Mouse (Mus musculus): Measurements from ENCODE around the gene Aldh8a1. TPM values are rescaled to one million over a fixed set of nuclear protein-coding genes. Genes with fewer than 3 reads are reported as not detected.

Aldh8a1 gene
- total RNA-seq, 2 experiments from 2014 or later = not detected

DNA sequence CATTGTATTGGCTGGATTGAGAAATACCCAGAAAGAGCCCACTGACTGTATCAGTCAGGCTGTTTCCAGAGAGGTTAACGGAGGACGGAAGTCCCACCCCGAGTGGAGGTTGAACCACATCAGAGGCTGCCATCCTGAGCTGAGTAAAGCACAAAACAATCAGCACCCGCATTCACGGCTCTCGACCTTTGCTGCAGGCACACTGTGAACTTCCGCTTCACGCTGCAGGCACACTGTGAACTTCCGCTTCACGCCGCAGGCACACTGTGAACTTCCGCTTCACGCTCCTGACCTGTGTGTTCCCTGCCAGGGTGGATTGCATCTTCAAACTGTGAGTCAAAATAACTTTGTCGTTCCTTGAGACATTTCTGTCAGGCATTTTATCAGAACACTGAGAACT, 42.1 kb downstream of the Aldh8a1 start:
- peak in 1 of 2 experiments; percentile 10 for DNase-seq

DNA sequence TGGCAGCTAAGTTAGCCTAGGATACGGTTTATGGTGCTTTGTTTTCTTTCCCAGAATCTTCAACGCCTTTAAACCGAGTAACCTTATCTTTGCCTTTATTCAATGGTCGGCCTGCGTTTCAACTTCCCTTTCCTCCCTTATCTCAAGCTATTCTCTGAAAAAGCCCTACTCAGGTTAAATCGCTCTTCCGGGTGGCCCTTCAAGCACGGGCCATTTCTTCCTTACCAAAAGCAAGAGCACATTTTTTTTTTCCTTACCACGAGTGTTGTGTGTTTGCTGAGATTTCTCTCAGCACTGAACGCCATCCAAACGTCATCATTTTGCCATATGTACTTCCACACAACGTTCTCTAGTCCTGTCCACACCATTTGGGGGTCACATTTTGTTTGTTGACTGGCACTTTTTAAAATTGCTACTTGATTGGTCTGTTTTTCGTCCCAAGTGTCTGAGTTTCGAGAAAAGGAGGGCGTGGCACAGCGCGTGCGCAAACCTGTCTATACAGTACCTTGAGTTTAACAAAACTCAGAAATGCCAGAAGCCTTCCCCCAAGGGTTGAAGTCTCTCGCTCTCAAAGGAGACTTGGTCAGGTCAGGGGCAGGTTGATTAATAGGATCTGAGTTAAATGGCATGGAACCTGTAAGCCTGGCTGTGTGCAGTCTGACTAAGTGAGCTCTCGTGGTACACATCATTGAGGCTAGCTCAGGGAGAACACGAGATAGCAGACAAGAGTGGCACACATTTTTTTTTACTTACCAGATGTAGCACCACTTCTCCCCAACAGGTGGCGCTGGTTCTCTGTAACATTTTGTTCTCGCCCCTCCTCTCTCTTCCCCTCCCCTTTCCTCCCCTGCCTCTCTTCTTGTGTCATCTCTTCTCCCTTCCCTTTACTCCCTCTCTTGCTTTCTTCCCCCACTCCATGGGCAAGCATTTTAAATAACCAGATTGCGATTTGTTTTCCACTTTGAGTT, 43.6 kb downstream of the Aldh8a1 start:
- peak; percentile 19 to 44 for DNase-seq

DNA sequence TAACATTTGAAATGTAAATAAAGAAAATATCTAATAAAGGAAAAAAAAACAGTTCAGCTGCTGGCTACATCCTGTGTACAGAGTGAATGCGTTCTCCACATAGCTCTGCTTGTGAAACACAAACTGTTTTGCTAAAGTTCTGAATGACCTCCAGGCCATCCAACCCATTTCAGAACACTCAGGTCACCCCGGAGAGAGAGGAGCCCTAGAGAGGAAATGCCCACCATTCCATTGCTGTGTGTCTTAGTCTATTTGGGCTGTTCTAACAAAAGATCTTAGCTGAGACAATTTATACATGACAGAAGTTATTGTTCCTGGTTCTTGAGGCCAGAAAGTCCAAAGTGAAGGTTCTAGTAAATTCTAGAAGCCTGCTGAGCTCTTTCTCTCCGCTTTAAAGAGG, 49.4 kb downstream of the Aldh8a1 start:
- no peak for DNase-seq

DNA sequence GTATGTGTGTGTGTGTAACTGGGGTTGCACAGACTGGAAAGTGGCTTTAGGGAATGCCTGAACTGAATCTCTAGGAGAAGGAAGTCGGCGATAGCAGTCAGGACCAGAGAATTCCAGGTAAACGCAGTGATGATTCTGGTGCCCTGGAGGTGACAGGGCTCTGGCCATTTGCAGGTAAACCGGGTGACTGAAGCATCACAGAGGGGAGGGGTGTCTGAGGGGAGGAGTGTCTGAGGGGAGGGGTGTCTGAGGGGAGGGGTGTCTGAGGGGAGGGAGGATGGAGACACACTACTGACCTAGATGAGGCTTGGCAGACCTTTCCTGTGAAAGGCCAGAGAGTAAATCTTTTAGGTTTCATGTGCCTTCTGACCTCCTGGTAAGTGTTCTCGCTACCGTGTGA, 50.9 kb downstream of the Aldh8a1 start:
- no peak for DNase-seq

DNA sequence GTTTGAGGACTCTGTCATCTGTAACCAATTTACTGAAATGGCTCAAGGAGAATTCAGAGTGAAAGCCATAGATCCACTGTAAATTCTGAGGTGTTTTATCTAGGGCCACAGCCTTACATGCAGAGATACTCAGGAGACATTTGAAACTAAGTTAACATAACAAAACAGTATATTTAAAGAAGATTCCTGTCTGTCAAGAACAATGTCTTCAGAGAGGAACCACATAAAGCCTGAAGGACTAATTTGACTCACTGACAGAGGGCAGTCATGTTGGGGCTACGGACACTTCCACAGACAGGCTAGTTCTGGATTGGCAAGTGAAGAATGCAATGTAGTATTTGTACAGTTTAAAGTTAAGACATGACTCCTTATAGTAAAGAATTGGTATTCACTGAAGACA, 62.2 kb downstream of the Aldh8a1 start:
- no peak for DNase-seq

DNA sequence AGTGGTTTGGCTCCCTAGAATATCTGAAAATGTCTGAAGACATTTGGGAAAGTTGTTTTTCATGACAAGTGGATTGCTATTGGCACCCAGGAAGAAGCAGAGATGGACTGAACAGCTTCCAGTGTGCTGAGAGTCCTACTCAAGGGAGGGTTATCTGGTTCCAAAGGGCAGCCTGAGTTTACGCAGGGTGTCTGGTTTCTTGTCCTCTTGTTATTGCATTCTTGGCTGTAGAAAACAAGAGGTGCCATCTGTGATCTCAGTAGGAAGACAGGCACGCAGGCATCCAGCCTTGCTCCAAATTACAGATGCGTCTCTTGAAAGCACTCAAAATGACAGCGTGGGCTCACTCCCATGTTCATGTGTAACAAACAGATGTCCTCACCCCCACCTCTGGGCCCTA, 63.9 kb downstream of the Aldh8a1 start:
- DNase-seq = no peak

DNA sequence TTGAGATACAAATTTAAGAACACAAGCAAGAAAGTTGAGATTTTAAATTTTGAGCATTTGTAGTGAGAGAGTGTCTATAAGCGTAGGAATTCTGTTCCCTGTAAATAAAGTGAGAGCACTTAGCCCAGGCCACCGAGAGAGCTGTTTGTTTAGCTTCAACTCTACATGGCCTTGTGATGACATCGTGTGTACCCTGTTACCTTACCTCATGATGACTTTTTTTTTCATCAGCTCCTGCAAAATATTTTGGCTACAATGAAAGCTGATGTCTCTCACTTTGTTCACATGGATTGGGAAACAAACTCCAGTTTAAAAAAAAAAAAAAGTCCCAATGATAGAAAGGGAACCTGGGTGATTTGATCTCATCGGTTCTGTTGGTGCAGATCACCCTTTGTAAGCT, 64.6 kb downstream of the Aldh8a1 start:
- DNase-seq = no peak

DNA sequence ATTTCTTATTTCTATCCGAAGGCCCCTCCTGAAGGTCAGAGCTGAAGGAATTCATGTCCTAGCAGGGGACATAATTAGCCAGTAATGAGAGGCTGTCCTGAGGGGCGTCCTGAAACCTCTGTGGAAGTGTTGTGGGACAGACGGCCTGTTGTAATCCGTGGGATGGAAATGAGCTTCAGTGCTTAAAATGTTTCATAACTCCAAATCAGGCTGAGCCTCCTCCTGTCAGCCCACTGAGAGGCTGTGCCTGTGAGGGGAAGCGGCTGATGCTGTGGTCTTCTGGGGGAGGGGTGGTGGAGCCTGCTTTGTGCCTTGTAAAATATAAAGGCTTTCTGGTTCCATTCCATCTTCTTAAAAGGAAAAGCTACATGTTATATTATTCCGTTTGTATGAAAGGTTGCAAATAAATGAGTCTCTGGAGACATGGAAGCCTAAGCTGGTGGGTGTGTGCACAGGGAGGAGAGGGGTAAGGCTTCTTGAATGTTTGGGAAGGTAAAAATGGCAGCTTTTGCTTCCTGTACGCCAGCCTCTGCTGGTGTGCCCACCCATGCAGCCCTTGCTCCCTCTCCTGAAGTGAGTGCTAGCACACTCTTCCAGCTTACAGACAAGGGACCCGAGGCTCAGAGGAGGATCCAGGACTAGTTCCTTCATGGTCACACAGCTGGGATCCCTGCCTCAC, 66.7 kb downstream of the Aldh8a1 start:
- DNase-seq = no peak

DNA sequence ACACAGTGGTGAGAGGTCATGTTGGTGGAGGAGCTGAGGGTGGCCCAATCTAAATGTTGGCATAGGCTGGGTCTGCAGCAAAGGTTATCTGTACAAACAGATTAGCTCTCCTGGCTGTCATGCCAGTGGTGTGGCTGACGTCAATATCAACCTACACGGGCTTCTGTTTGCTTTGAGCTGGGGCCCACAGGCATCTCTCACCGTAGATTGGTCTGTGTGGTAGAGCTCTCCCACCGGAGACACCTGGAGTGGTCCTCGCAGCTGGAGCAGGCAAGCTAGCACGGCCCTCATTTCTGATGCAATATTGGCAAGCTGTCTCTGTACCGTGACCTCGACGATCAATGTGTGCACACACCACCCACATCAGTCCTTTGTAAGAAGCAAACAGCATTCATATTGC, 67.3 kb downstream of the Aldh8a1 start:
- DNase-seq = no peak

Other genes starting within 250 kb of the Aldh8a1 start
- under 1 TPM; 0.07 to 0.21 TPM for gene Myb, start 216.3 kb upstream of the Aldh8a1 start, total RNA-seq (2021)
- 10 to 100 TPM; 74.2 to 74.6 TPM for gene Hbs1l, start 81.3 kb upstream of the Aldh8a1 start, total RNA-seq (2021)
- gene 1700020N01Rik, start 215.9 kb downstream of the Aldh8a1 start, total RNA-seq (2021) = not detected

Measured in heart, adult 18-20 months (tissue).